Mouse (Mus musculus): ENCODE data around the gene Fnbp1. TPM values are rescaled to one million over a fixed set of nuclear protein-coding genes. Genes with fewer than 3 reads are reported as not detected.

Fnbp1 gene
- polyA plus RNA-seq, 1 experiment from 2014 or later = 16.9 TPM

DNA sequence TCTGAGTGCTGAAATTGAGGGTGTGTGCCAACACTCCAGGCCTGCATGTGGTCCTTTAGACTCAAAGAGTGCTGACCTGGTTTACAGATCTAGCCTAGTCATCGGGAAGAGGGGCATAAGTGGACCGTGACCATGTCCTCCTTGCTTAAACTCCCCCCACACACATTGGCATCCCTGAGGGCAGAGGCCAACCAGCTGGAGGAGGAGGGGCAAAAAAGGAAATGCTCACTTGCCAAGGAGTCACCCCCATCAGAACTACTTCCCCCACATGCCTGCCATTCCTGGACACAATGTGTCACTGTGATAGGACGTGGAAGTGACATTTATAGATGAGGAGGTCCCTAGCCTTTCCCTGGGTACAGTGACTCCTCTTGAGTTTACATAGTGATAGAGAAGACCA is 116.3 kb downstream of the Fnbp1 start:
- H3K9me3 ChIP-seq = no peaks in the 10 kb centered on the region
- no peak overlapping the region for H3K27ac ChIP-seq
- no peak overlapping the region for H3K4me2 ChIP-seq (replicated peaks)
- no peak overlapping the region for H3K4me3 ChIP-seq (replicated peaks)
- no peaks in the 10 kb centered on the region for H3K4me1 ChIP-seq (replicated peaks)
- 87% methylated on average over 3 of the region's 3 CpGs for WGBS
- peaks cover 43% of the 10 kb centered on the region for H3K36me3 ChIP-seq
- H3K27me3 ChIP-seq = no peaks in the 10 kb centered on the region
- no peak overlapping the region for H3K9ac ChIP-seq (replicated peaks)
- no peak for ATAC-seq

DNA sequence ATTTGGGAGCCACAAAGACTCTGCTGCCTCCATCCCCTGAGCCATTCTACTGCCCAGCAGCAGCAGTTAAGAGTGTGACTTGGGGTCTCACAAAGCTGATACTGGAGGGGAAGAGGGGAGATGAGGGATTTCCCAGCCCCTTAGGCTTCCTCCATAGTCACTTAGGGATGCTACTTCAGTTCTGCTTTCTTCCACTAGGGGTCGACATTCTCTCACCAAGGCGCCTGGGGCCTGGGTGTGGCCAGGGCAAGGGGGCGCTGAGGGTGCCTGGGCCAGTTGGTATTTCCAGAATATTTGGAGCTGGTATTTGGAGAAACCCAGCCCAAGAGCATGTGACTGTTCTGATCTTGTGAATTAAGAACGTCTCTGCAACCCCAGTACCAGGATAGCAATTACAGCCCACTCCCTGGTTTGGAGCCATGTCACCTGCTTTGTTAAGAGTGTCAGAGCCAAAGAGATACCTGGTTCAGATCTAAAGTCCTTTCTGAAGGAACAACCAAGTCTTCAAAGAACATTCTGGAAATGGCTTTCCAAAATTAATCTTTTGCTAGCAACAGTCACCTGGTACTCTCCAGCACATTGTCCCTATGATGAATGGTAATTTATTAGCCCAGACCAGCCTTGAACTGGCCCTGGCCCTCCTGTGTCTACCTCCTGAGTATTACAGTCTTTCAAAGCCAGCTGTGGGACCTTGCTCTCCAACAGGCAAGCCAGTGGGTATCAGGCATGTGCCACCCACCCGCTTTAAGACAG is 117.0 kb downstream of the Fnbp1 start:
- peaks cover 46% of the 10 kb centered on the region for H3K36me3 ChIP-seq
- no peak overlapping the region for H3K4me2 ChIP-seq (replicated peaks)
- no peaks in the 10 kb centered on the region for H3K27me3 ChIP-seq
- H3K9ac ChIP-seq (replicated peaks) = no peak overlapping the region
- H3K27ac ChIP-seq = no peak overlapping the region
- H3K9me3 ChIP-seq = no peaks in the 10 kb centered on the region
- no peak overlapping the region for H3K4me3 ChIP-seq (replicated peaks)
- WGBS = 23% methylated on average over 5 of the region's 5 CpGs
- no peaks in the 10 kb centered on the region for H3K4me1 ChIP-seq (replicated peaks)
- ATAC-seq = peak; percentile 50; the same call in 1 of the 2 replicates

DNA sequence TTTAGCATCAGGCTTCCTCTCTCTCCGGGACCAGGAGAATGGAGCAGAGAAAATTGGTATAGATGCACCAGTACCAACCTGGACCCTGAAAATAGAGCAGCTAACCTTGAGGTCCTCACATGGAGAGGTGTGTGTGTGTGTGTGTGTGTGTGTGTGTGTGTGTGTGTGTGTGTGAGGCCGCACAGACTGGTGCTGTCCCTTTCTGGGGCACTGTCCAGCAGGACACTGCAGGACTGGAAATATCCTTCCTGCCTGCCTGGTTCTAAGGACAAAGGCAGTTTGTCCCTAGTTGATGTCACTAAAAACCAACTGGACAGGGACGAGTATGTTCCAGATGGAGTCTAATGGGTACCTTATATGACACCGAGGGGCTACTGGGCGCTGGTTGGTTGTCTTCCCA is 117.9 kb downstream of the Fnbp1 start:
- 86% methylated on average over 5 of the region's 5 CpGs for WGBS
- H3K27ac ChIP-seq = no peak overlapping the region

DNA sequence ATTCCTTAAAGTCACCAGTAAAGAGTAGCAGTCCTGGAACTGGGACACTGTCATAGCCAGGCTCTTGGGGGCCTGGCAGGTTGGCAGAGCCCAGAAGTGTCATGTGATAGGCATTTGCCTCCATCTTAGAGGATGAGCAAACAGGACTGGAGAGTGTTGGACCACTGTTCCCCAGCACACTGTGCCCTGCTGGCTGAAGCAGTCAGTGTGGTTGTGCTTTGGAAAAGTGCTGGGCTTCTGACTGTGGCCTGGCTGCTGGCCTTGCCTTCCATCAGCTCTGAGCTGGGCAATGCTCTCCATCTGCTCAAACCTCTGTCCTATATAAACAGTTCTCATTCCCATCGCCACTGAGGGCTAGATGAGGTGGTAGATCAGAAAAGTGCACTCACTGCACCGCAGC is 121.6 kb downstream of the Fnbp1 start:
- Histone ChIP-seq H3K36me3 (peaks cover 75% of the 10 kb centered on the region), H3K4me2 (replicated peaks) (no peak overlapping the region), H3K9ac (replicated peaks) (no peak overlapping the region), H3K27me3 (no peaks in the 10 kb centered on the region), H3K27ac (no peak overlapping the region), H3K4me3 (replicated peaks) (no peak overlapping the region), H3K9me3 (no peaks in the 10 kb centered on the region), H3K4me1 (replicated peaks) (no peaks in the 10 kb centered on the region)
- 97% methylated on average over 2 of the region's 2 CpGs for WGBS
- no peak for ATAC-seq

More for the DNA sequence above, 117.9 kb downstream of the Fnbp1 start:
- no peak for ATAC-seq
- no peak overlapping the region for H3K4me2 ChIP-seq (replicated peaks)
- H3K36me3 ChIP-seq = peaks cover 55% of the 10 kb centered on the region
- no peak overlapping the region for H3K4me3 ChIP-seq (replicated peaks)
- no peak overlapping the region for H3K9ac ChIP-seq (replicated peaks)
- no peaks in the 10 kb centered on the region for H3K27me3 ChIP-seq
- H3K9me3 ChIP-seq = no peaks in the 10 kb centered on the region
- H3K4me1 ChIP-seq (replicated peaks) = no peaks in the 10 kb centered on the region

DNA sequence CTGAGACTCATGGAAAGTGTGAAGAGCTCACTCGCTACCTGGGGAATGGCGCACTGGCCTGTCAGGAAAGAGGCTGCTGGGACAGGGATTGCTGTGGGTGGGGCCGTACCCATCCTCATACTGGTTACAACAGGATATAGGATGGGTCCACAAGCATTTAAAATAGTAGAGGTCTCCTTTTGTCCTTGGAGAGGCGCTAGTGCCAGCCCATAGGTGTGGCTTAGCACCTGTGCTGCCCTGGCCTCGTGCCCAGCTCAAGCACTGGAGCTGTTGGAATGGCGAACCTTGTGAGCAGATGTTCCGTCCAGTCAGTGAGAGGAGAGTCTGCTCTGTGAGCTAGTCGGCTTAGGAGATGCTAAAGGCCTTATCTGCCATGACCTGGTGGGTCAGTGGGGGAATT is 122.8 kb downstream of the Fnbp1 start:
- Histone ChIP-seq H3K9ac (replicated peaks) (no peak overlapping the region), H3K4me2 (replicated peaks) (no peak overlapping the region), H3K4me3 (replicated peaks) (no peak overlapping the region), H3K27ac (no peak overlapping the region), H3K4me1 (replicated peaks) (no peaks in the 10 kb centered on the region), H3K36me3 (peaks cover 82% of the 10 kb centered on the region), H3K9me3 (no peaks in the 10 kb centered on the region), H3K27me3 (no peaks in the 10 kb centered on the region)
- WGBS = 92% methylated on average over 8 of the region's 8 CpGs
- no peak for ATAC-seq

DNA sequence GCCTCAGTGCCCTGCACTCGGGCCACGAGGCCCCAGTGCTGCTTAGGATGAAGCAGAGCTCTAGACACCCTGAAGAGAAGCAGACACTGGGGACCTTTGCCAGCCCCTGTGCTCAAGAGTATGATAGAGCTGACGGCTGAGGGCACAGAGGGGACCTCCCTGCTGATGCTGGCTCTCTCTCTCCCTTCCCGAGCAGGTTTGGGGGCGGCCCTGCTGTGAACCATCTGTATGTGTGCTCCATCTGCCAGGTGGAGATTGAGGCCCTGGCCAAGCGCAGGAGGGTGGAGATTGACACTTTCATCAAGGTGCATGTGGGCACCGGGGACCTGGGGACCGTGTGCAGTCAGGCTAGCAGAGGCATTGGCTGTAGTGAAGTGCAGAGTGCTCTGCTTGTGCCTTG is 123.3 kb downstream of the Fnbp1 start:
- 88% methylated on average over 8 of the region's 8 CpGs for WGBS
- no peaks in the 10 kb centered on the region for H3K4me1 ChIP-seq (replicated peaks)
- no peak overlapping the region for H3K4me3 ChIP-seq (replicated peaks)
- no peak overlapping the region for H3K27ac ChIP-seq
- H3K27me3 ChIP-seq = no peaks in the 10 kb centered on the region
- no peak overlapping the region for H3K4me2 ChIP-seq (replicated peaks)
- no peak overlapping the region for H3K9ac ChIP-seq (replicated peaks)
- H3K9me3 ChIP-seq = no peaks in the 10 kb centered on the region
- H3K36me3 ChIP-seq = peaks cover 86% of the 10 kb centered on the region
- ATAC-seq = no peak

DNA sequence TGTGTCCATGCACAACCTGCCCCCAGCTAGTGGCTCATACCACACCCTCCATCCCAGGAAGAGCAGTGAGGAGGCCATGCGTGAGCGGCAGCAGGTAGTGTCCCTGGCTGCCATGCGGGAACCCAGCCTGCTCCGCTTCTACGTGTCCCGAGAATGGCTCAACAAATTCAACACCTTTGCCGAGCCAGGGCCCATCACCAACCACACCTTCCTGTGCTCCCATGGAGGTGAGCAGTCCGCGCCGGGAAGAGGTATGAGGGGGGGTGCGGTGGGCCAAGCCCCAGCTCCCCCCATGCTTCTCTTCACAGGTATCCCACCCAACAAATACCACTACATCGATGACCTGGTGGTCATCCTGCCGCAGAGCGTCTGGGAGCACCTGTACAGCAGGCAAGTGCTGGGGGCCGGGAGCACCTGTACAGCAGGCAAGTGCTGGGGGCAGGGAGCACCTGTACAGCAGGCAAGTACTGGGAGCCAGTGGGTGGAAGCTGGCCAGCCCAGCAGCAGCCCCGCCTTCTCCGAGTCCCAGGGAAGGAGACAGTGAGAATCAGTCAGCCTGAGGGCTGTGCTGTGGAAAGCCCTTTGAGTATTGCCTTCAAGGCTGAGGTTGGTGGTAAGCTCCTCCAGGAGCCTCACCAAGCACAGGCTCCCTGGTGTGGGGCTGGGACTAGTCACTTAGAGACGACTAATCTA is 124.0 kb downstream of the Fnbp1 start:
- 94% methylated on average over 18 of the region's 18 CpGs for WGBS

DNA sequence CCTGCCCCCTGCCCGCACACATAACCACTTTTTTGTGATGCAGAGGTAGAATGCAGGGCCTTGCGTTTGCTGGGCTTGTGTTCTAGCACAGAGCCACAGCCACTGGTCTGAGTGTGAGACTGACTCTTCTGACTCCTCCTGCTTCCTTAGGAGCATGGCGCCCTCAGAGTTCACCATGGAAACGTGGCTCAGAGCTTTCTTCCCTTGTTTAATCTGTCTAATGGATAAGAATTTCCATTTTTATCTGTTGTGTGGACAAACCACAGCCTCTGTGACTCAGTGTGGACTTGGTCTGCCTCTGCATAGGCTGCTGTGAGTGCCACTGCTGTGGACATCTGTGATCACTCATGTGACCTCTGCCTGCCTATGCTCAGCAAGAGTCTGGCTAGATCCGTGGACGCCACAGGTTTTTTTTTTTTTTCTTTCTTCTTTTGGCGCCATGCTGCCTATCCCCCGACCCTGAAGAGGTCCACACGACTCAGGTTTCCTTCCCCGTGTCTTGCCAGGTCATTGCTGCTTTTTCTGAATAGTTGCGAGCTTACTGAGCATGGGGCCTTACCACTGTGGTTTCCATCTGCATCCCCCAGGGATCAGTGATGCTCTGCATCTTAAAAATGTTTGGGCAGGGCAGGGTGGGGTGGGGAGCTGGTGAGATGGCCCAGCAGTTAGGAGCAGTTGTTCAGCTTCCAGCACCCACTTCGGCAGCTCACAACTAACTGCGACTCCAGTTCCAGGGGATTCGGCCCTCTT is 128.3 kb downstream of the Fnbp1 start:
- WGBS = 73% methylated on average over 14 of the region's 14 CpGs
- Histone ChIP-seq H3K36me3 (peaks cover 77% of the 10 kb centered on the region), H3K27me3 (no peaks in the 10 kb centered on the region), H3K9ac (replicated peaks) (no peak overlapping the region), H3K9me3 (no peaks in the 10 kb centered on the region), H3K4me3 (replicated peaks) (no peak overlapping the region), H3K4me1 (replicated peaks) (no peaks in the 10 kb centered on the region), H3K4me2 (replicated peaks) (no peak overlapping the region), H3K27ac (no peak overlapping the region)
- ATAC-seq = no peak

More for the DNA sequence above, 124.0 kb downstream of the Fnbp1 start:
- ATAC-seq = no peak
- Histone ChIP-seq H3K9ac (replicated peaks) (no peak overlapping the region), H3K36me3 (peaks cover 85% of the 10 kb centered on the region), H3K4me1 (replicated peaks) (no peaks in the 10 kb centered on the region), H3K27ac (no peak overlapping the region), H3K27me3 (no peaks in the 10 kb centered on the region), H3K9me3 (no peaks in the 10 kb centered on the region), H3K4me3 (replicated peaks) (no peak overlapping the region), H3K4me2 (replicated peaks) (no peak overlapping the region)

DNA sequence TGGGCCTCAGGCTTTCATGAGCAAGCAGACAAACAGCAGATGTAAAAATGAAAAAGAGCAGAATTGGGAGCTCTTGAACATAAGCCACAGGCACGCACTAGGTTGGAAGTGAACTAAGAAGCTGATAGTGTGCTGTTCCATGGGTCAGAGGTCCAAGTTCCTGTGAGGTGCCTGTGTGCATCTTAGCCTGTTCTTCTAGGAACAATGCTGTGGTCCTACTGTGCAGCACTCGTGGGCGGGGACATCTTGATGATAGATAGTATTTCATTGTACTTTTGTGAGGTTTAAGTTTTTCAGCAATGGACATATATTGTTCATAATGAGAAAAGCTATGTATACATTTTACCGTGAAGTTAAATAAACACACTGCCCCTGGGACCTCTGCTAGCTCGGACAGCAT is 134.6 kb downstream of the Fnbp1 start:
- Histone ChIP-seq H3K4me2 (replicated peaks) (no peak overlapping the region), H3K9me3 (no peaks in the 10 kb centered on the region), H3K4me1 (replicated peaks) (no peaks in the 10 kb centered on the region), H3K27me3 (no peaks in the 10 kb centered on the region), H3K9ac (replicated peaks) (no peak overlapping the region), H3K4me3 (replicated peaks) (no peak overlapping the region), H3K27ac (no peak overlapping the region), H3K36me3 (peaks cover 89% of the 10 kb centered on the region)
- WGBS = 92% methylated on average over 5 of the region's 5 CpGs
- ATAC-seq = no peak

DNA sequence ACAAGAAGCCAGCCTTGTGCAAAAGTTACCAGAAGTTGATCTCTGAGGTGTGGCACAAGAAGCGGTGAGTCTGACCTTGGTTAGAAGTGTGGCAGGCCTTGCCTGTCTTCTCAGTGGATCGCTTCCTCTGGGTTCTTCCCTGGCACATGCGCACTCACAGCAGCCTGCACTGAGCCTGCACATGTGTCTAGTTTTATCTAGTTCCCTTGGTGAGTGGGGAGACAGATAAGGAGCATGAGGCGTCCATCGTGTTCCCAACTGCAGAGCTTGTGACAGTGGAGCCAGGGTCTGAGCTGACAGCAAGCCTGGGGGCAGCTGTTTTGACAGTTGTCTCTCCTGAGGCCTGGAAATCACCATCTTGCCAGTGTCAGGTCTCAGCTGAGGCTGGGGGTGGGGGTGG is 135.4 kb downstream of the Fnbp1 start:
- Histone ChIP-seq H3K27me3 (no peaks in the 10 kb centered on the region), H3K4me1 (replicated peaks) (no peaks in the 10 kb centered on the region), H3K9me3 (no peaks in the 10 kb centered on the region), H3K4me2 (replicated peaks) (no peak overlapping the region), H3K36me3 (peaks cover 89% of the 10 kb centered on the region), H3K27ac (no peak overlapping the region), H3K9ac (replicated peaks) (no peak overlapping the region), H3K4me3 (replicated peaks) (no peak overlapping the region)
- 87% methylated on average over 5 of the region's 5 CpGs for WGBS
- ATAC-seq = no peak

DNA sequence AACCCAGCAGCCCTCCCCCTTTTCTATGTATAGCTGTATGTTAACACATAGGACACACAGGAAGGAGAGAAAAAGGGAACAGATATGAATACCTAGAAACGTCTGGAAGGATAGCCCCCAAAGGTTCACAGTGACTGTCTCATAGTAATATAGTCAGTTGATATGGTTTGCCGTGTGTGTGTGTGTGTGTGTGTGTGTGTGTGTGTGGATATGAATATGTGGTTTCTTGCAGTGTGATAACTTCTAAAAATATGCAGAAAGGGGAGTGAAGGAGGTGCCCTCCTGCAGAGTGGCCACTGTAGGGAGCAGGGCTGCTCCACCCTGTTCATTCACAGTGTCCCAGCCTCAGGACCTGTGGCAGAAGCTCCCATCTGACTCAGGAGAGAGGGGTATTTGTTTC is 136.4 kb downstream of the Fnbp1 start:
- H3K4me3 ChIP-seq (replicated peaks) = no peak overlapping the region
- no peak overlapping the region for H3K9ac ChIP-seq (replicated peaks)
- 79% methylated on average over 2 of the region's 2 CpGs for WGBS
- no peak overlapping the region for H3K4me2 ChIP-seq (replicated peaks)
- H3K36me3 ChIP-seq = peaks cover 83% of the 10 kb centered on the region
- H3K4me1 ChIP-seq (replicated peaks) = no peaks in the 10 kb centered on the region
- H3K9me3 ChIP-seq = no peaks in the 10 kb centered on the region
- H3K27me3 ChIP-seq = no peaks in the 10 kb centered on the region
- ATAC-seq = no peak
- no peak overlapping the region for H3K27ac ChIP-seq

DNA sequence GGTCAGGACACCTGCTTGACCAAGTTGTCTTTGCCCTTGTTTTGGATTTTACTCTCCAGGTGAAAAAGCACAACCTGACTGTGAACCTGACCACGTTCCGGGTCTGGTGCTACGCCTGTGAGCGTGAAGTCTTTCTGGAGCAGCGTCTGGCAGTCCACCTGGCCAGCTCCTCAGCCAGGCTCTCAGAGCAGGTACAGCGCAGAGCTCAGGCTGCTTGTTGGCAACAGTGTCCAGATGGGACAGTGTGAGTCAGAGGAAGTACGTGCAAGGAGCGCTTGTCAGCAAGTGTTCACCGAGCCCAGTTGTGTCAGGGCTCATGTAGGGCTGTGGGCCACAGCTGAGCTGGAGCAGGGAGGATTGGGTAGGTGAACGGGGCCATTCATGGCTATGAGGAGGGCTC is 139.0 kb downstream of the Fnbp1 start:
- no peaks in the 10 kb centered on the region for H3K4me1 ChIP-seq (replicated peaks)
- no peak overlapping the region for H3K27ac ChIP-seq
- no peak overlapping the region for H3K4me2 ChIP-seq (replicated peaks)
- no peak overlapping the region for H3K9ac ChIP-seq (replicated peaks)
- no peaks in the 10 kb centered on the region for H3K27me3 ChIP-seq
- H3K4me3 ChIP-seq (replicated peaks) = no peak overlapping the region
- no peaks in the 10 kb centered on the region for H3K9me3 ChIP-seq
- WGBS = 96% methylated on average over 10 of the region's 10 CpGs
- peaks cover 79% of the 10 kb centered on the region for H3K36me3 ChIP-seq
- ATAC-seq = no peak

All from midbrain, embryonic 13.5 days (tissue).